Mouse (Mus musculus): Measurements from ENCODE around the gene Fam241a. TPM values are rescaled to one million over a fixed set of nuclear protein-coding genes. Genes with fewer than 3 reads are reported as not detected.

Gene Fam241a
- total RNA-seq, 2 experiments from 2014 or later, result 3.1 TPM

DNA sequence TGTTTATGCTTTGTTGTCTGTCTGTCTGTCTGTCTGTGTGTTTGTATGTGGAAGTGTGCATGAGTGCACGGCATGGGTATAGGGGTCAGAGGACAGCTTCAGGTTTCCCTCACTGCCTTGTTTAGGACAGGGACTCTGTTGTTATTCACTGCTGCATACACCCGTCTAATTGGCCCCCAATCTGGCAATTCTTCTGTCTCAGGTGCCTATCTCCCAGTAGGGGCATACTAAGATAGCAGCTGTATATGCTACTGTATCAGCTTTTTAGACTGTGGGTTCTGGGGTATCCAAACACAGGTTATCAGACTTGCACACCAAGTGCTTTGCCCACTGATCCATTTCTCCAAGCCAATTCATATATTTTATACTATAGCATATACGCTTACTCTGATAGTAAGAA is 16.2 kb downstream of the Fam241a start:
- no peak for DNase-seq (ENCODE audit: extremely low spot score in 1 of 2, low spot score in 1 of 2)

DNA sequence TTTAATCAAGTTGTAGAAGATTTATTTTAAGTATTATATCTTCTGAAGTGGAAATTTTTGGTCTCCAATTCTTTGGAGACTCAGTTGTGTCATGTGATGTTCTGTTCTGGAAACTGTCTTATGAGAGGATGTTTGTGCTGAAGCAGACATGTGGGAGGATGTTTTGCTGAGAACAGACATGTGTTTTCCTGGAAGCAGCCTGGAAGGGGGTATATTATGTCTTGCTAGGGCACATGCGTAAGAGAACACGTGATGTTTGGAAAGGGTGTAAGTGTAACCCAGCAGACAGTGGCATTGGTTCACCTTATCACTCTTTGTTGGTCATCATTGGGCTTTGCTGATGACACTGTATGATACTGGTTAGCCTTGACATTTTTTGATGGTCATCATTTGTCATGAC is 20.6 kb downstream of the Fam241a start:
- no peak for DNase-seq (ENCODE audit: extremely low spot score in 1 of 2, low spot score in 1 of 2)

DNA sequence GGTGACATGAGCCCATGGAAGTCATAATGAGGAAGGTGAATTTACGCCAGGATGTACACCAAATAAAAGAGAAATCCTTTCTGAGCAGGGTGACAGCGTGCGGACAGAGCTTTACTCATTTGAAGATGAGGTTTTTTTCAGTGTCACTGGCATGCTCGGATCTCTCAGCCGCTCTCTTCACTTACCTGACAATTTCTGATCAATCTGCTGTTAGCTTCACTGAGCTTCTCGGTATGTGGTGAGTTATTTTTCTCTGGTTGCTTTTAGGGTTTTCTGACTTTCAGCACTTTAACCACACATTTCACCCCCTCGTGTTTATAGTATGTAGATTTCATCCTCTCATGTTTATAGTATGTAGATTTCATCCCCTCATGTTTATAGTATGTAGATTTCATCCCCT is 21.1 kb downstream of the Fam241a start:
- no peak for DNase-seq (ENCODE audit: extremely low spot score in 1 of 2, low spot score in 1 of 2)

DNA sequence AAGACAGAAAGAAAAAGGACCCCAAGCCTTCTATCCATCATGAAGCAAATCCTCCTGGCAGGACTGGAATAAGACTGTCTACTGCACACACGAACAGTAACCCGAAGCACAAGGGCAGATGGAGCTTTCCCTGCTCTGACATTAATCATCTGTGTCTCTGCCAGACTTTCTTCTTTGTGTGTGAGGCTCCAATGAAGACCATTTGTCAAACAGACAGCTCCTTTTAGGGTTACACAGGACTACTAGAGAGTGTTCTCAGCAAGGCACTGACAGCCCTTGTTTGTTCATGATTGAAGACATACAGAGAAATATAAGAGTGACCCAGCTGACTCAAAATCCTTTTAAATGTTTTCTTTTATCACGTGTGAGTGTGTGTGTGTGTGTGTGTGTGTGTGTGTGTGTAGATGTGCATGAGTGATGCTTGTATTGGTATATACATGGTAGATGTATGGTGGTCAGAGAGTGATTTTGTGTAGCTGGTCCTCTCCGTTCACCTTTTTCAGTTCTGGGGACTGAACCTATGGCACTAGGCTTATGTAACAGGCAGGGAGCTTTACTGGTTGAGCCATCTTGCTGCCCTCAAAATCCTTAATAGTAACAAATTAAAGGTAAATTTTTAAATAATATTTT is 21.8 kb downstream of the Fam241a start:
- DNase-seq (ENCODE audit: extremely low spot score in 1 of 2, low spot score in 1 of 2), result no peak

DNA sequence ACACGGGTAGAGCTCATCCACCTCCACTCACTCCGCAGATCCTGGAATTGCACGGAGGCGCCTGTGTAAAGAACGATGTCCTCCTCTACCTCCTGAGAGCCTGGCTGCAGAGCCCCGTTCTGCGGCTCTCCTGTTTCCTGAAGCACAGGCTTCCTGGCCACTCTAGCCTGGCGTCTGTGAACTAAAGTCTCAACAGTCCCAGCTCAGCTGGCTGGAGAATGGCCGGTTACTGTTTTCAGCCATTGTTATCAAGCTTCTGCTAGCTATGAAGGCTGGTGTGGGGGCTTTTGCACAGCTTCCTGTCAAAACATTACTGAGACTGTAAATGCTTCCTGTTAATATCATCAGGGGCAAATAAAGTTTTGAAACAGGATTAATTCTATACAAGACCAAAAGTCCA is 24.5 kb downstream of the Fam241a start:
- no peak for DNase-seq (ENCODE audit: extremely low spot score in 1 of 2, low spot score in 1 of 2)

DNA sequence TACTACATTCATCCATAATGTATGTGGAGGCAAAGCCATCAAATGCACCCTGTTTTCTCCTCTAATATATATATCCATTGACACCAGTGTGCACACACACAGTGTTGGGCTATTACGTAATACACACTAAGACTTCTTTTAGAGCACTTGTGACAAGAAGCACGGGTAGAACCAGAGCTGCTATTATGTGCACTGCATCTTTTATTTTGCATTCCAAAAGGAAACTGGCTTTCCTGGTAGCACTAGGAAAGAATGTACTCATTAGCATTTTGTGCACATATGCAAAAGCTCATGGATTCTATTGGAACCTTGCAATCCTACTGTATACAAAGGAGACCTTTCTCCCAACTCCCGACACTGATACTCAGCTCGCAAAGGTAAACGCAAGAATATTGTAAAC is 27.2 kb downstream of the Fam241a start:
- DNase-seq (ENCODE audit: extremely low spot score in 1 of 2, low spot score in 1 of 2), result no peak

DNA sequence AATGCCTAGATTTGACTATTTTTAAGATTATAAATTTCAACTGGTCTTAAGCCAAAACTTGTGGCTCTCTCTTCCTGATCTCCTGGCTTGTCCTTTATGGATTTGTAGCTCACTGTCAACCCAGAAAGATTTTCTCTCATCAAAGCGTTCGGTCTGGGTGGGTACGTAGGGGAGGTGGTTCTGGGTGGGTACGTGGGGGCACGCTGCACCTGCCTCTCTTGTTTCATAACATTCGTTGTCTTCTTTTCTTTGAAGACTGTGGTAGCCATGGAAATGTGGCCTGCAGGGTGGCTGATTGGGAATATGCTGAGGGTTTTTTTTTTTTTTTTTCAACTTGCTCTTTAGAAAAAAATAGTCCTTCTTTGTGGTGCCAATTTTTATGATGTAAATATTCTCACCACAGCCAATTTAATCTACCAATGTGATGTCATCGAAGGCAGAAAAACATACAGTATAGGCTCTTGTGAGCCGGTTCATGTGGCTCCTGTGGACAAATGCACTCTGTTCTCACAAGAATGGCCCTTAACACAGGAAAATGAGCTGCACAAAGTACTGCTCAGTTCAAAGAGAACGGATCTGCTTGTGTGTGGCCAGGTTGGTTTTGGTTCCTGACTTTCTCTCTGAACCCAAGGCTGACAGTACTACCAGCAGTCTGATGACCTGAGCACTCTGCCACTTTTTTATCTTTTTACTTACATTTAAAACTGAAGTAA is 27.9 kb downstream of the Fam241a start:
- no peak for DNase-seq (ENCODE audit: extremely low spot score in 1 of 2, low spot score in 1 of 2)

DNA sequence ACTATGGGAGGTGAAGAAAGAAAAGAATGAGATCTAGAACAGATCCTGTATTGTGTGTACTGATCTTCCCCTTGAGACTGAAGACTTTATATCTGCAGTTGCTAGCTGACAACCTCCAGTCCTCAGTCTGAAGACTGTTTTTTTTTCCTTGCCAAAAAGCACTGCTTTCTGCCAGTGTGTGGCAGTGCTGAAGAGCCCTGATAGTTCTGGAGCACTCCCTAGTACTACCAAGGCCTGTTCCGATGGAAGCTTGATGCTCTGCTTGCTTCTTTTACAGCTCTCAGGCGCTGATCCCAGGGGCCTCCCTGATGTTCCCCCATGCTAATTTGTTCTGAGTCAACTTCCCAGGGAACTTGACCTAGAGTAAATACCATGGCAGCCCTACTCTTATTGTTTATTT is 31.9 kb downstream of the Fam241a start:
- no peak for DNase-seq (ENCODE audit: extremely low spot score in 1 of 2, low spot score in 1 of 2)

DNA sequence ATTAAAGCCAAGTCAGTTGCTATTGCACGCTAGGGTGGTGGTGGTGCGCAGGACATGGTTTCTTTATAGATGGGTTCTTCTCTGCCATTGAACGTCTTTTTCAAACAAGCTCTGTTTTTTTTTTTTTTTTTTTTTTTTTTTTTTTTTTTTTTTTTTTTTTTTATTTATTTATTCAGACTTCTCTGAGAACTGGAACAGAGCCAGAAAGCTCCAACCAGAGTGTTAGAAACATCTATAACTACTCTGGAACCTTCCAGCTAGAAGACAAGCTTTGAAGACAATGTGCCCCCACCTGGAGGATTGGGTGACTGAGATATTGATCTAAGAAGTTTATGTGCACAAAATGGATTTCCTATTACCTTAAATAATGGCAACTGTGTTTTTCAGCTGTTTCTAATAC is 32.6 kb downstream of the Fam241a start:
- DNase-seq (ENCODE audit: extremely low spot score in 1 of 2, low spot score in 1 of 2), result no peak

DNA sequence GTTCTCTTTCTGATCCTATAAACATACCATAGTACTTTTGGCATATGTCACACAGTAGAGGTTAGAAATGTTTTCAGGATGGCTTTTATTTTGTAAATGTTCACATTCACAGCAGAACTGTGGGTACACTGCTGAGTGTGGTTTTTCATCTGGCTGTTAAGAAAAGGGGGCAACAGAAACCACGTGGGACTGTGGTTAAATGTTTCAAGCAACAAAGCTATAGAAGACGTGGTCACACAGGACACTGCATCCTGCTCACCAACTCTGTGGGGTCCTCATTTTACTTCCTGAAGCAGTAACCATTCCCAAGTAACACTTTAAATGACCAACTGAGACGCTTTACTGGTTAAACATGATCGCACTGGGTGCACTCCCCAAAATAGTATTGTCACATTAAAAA is 33.6 kb downstream of the Fam241a start:
- no peak for DNase-seq (ENCODE audit: extremely low spot score in 1 of 2, low spot score in 1 of 2)

DNA sequence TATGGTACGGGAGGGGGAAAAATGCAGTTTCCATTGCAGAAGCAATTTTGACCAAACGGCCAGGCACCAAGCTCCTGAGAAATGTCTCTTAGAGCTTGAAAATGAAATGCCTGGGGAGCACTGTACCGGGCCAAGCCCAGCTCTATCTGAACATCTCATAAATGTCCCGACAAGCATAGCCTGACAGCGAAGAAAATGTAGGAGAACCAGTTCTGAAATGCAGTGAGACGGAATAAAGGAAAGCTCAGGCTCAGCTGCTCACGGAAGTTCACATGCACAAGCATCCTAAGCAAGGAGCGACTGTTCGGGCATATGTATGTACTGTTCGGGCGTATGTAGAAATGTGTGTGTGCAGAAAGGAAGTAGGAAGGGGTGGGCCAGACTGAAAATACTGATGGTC is 34.8 kb downstream of the Fam241a start:
- no peak for DNase-seq (ENCODE audit: extremely low spot score in 1 of 2, low spot score in 1 of 2)

DNA sequence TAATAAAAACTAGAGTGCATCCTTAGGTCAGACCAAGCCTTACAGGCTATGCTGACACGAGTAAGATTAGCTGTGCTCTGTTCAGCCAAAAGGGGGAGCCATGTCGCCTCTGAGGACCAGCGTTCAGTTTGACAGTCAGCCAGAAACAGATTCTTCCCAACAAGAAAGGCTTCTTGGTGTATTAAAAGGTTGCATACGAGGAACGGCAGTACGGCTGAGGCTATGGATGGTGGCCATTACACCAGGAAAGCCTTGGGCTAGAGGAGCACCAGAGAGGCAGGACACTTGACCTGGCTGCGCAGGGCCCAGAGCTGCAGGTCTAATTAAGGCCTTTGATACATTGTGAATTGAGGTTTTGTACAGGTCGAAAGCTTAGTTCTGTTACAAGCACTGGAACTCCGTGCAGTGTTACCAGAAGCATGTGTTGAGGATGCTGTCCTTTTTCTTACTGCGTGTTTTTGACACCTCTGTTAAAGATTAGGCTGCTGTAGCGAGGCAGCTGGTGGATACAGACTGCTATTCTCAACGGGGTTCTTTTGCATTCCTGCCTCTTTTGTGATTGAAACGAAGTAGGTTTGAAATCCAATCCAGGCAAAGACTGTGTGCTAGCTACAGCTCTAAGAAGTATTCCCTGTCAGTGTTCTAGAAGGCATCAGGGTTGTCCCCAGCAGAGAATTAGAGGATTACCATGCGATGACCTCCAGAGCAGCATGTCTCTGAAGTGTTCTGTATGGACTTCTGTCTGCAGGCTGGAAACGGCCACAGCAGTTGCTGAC is 42.5 kb downstream of the Fam241a start:
- peak; percentile 27 to 60 for DNase-seq (ENCODE audit: extremely low spot score in 1 of 2, low spot score in 1 of 2)

DNA sequence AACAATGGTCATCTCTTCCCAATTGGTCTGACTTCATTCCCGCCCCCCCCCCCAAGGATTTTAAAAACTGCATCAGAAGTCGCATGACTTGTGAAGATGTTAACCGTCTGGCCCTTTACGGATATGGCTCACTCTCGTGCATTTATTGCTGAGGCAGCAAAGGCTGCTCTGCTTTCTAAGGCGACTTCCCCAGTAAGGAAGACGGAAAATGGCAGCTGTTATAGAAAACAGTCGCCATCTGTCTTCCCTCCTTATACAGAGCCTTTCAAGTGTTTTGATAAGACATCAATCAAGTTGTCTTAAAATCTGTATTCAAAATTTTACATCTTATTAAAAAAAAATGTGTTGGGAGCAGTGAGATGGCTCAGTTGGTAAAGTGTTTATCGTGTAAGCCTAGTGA is 43.4 kb downstream of the Fam241a start:
- DNase-seq (ENCODE audit: extremely low spot score in 1 of 2, low spot score in 1 of 2), result no peak

DNA sequence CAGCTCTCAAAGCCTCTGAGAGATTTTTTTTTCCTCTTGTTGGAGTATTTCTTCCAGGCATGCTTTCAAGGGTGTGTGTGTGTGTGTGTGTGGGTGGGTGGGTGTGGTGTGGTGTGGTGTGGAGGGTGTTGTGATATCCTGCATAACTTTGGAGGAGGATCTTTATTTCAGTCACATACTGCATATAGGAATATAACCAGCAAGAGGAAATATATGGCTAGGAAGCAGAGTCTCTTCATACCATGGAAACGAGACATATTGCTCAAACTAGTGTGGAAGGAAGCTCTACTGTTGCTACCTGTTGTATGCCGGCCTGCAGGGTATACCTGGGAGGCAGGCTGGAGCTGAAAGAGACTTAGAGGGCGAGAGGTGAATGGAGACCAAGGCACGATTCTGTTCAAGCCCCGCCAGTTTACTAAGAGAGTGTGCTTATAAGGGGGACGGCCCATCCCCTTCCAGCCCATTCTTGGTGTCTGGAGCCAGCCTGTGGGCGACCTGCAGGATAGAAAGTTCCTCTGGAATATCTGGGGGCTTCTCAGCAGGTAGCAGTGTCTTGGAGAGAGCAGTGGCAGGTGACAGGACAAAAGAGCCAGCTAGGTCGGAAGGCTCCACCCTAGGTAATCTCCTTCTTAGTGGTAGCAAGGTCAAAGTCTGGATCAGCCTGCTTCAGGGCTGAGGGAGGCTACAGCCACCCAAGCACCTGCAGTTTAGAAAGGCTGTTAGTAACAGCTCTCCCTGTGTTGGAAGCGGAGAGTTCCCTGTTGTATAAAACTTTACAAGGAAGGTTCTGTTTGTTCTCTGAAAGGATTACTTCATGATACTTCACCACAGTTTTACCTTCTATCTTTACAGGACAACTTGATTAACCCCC is 45.1 kb downstream of the Fam241a start:
- DNase-seq (ENCODE audit: extremely low spot score in 1 of 2, low spot score in 1 of 2), result no peak

DNA sequence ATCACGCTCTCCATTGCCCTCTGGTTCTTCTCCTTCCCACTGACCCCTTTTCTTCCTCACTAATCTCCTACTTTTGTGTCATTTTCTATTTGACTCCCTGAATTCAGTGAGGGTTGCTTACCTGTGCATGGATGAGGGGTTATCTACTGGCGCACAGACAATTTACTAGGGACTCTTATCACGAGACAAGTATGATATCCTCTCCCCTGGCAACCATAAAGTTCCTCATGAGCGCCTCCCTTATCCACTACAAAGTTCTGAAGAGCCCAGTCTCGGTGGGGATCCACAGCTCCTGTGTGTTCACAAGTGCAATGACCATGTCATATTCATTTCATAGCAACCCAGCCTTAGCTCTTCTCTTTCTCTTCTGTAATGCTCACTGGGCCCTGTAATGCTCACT is 46.2 kb downstream of the Fam241a start:
- no peak for DNase-seq (ENCODE audit: extremely low spot score in 1 of 2, low spot score in 1 of 2)

DNA sequence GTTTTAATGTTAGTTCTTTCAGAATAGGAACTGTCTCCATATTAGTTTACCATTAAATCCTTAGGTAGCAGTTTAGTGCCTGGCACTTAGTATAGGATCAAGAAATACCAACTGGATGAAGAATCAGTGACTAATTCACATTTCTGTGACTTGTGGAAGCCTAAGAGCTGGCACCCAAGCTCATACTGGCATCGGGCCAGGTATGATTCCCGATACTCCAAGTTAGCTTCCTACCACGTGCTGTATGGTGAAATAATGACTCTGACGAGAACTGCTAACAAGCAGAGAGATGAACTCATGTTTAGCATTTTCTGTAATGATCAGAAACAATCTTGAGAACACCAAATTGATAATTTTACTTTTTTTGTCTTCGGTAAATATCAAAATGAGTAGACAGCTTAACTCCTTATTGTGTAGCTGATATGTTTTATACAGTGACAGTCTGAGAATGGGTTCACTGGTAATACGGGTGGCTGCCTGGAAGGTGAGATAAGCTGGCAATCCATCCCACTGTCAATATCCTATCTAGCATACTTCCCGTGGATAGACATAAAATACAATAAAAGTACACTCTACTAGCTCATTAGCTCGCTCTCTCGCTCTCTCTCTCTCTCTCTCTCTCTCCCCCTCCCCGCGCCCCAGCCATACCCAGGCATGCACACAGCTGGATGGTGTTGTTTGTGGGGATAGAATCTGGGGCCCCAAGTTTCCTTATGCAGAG is 47.9 kb downstream of the Fam241a start:
- DNase-seq (ENCODE audit: extremely low spot score in 1 of 2, low spot score in 1 of 2), result no peak

DNA sequence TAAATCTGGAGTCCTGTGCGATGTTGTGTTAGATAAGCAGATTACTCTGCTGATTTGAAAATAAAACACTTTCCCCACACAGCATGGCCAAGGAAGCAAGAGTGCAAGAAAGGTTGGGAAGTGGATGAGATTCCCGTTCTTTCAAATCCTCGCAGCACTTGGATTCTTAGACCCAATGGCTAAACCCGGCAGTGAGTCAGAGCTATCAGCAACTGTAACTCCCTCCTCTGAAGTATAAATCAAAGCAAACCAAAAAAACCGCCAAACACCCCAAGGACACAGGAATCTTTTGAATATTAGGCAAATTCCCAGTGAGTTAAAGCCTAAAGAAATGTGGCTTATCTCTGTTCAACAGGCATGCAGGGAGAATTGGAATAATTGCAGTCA is 52.2 kb downstream of the Fam241a start:
- DNase-seq (ENCODE audit: extremely low spot score in 1 of 2, low spot score in 1 of 2), result no peak

DNA sequence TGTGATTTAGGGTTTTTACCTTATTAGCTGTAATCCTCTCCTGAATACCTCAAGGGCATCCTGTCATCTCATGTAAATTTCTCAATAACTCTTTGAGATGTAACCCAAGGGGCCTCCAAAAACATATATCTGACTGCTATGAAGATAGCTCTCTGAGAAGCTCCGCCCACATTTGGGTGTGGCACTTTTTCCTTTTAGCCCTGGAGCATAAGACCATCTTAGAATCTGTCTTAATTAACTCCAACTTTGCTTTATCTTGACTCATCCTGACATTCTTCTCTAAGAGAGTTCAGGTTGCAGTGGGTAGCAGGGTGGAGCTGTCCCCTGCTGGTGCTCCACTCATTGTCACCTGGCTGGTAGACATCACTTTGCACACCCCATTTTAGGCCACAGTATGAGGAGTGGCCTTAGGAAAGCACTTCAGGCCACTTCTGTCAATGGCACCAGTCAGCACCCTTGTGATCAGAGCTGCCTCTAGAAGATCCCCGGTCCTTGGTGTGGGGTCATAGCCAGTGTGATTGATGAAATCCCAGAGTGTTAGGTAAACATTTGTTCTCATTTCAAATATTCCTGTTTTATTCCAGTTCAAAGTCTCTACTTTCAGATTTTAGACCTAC is 52.7 kb downstream of the Fam241a start:
- DNase-seq (ENCODE audit: extremely low spot score in 1 of 2, low spot score in 1 of 2), result no peak

DNA sequence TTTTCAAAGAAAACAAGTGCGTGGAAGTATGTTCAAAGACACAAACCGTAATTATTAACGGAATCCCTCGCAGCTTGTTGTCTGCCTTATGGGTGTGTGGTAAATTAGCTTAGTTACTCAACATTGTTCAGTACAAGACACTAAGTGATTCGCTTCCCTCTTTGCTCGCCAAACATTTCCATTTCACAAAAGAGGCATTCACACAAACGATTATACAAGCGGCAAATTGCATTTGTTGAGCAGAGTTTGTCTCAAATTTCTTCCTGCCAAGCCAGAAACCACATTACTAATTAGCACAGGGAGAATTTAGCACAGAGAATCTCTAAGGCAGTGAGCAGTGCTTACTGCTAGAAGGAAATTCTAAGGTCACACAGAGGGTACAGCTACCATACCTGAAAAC is 54.2 kb downstream of the Fam241a start:
- no peak for DNase-seq (ENCODE audit: extremely low spot score in 1 of 2, low spot score in 1 of 2)

Measured in layer of hippocampus, postnatal 25 days (tissue).